Mouse (Mus musculus): ENCODE results near the gene Cnpy1. TPM values are rescaled to one million over a fixed set of nuclear protein-coding genes. Genes with fewer than 3 reads are reported as not detected.

Cnpy1 gene
- total RNA-seq, 2 experiments from 2014 or later = 0.18 to 0.22 TPM

DNA sequence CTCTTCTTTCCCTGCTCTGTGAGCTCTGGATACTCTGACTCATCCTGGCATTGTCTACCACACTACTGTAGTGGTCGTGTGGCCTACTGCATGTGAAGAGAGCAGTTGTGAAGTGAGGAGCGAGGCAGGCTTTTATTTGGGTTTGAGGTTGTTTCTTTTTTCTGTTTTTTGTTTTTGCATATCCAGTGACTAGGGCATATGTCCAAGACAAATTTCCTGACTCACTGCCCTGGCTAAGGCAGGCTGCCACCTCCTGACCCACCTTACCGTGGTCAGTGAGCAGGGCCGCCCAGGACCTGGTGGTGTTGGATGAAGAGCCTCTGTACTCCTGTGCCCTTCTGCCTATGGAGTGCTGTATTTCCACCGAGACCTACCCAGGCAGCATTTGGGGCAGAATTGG, 5.8 kb downstream of the Cnpy1 start:
- no peak for DNase-seq (ENCODE audit: low spot score in 2 of 2)

- no peak for DNase-seq (ENCODE audit: low spot score in 2 of 2)
These were observed 6.7 kb downstream of the Cnpy1 start for GRCm38 (mm10) chr5:28238876-28239275.

GRCm38 (mm10) chr5:28238152-28238551, 7.5 kb downstream of the Cnpy1 start:
- DNase-seq (ENCODE audit: low spot score in 2 of 2) = no peak

GRCm38 (mm10) chr5:28237715-28238114, 7.9 kb downstream of the Cnpy1 start:
- no peak for DNase-seq (ENCODE audit: low spot score in 2 of 2)

- DNase-seq (ENCODE audit: low spot score in 2 of 2) = no peak
These were observed 8.6 kb downstream of the Cnpy1 start for GRCm38 (mm10) chr5:28237055-28237454.

DNA sequence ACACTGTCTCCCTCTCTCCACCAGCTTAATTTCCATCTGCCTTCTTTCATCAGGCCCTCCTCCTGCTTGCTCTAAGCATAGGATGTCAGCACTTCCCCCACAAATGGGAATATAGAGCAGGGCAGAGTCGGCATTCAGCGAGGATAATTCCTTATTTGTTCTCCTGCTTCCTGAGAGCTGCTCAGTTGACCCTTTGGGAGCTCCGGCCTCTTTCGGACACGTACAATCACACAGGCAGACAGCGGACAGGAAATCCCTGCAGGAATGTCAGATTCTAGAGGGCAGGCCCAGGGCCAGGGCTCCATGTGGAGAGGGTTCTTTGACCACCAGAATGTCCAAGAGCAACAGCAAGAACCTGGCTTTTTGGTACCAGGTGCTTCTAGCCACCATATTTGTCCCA, 9.5 kb downstream of the Cnpy1 start:
- DNase-seq (ENCODE audit: low spot score in 2 of 2) = no peak

DNA sequence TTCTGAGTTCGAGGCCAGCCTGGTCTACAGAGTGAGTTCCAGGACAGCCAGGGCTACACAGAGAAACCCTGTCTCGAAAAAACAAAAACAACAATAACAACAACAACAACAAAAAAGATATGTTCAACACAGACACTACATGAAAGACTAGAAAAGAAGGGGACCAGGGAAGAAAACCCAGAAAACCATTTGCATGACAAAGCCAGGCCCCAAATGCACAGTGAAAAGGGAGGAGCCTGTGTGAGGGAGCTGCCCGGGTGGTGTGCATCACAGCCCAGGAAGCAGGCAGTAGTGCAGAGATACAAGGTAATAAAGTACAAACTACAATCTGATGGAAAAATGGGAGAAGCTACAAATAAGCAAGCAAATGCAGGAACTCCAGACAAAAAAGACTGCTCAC, 13.5 kb downstream of the Cnpy1 start:
- no peak for DNase-seq (ENCODE audit: low spot score in 2 of 2)

GRCm38 (mm10) chr5:28219596-28219995, 26.0 kb downstream of the Cnpy1 start:
- no peak for DNase-seq (ENCODE audit: low spot score in 2 of 2)

DNA sequence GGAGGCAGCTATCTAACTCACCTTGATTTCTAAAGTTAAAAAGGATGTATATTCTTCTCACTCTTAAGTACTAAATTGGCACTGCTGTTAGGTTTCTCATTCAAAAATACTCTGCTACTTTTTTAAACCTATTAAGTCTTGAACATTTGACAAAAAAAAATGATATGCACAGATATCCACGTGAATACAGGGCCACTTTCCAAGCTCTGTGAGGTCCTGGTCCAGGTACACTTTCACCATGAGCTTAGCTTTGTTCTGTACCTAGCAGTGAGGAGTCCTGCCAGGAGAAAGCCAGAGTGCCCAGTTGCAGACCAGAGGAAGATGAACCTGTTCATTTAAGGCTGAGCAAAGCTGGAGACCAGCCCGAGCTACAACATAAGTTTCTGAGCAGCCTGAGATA, 32.2 kb downstream of the Cnpy1 start:
- no peak for DNase-seq (ENCODE audit: low spot score in 2 of 2)

GRCm38 (mm10) chr5:28211651-28212310, 33.8 kb downstream of the Cnpy1 start:
- no peak for DNase-seq (ENCODE audit: low spot score in 2 of 2)

DNA sequence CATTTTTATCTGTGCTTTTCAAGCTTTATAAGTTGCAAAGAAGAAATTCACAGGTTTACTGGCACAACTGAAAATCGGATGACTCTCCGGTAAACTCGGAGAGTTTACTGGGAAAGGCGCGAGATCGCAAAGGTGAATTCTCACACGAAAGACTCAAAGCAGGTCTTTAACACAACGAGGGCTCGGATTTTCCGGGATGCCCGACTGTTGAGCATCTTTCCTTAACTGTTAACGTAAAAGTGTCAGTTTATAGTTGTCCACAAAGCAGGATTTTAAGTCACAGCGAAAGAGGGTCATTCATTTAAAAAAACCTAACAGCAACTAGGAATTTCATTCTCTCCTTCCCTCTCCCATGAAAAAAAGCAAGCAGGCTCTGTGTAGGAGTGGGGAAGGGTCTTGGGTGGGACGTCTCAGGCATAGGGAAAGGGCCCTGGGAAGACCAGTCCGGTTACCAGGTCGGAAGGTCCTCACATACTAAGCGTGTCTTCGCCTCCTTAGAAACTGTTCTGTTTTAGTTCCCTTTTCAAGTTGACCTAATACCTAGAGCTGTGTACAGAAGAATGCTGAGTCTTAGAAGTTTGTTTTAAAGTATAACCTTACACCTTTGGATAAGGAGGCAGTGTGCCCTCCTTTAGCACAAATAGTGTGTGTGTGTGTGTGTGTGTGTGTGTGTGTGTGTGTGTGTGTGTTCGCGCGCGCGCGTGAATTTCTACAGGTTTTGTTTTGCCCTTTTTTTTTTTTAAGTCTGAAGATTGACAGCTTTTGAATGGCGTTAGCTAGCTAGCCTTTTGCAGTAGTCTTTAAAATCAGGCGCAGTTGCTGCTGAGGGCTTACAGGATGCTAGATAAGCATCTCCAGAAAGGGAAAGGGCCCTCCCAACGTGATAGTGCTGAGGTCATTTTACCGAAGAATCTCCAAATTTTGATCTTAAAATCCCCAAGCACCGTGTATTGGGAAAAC, 34.7 kb downstream of the Cnpy1 start:
- no peak for DNase-seq (ENCODE audit: low spot score in 2 of 2)

DNA sequence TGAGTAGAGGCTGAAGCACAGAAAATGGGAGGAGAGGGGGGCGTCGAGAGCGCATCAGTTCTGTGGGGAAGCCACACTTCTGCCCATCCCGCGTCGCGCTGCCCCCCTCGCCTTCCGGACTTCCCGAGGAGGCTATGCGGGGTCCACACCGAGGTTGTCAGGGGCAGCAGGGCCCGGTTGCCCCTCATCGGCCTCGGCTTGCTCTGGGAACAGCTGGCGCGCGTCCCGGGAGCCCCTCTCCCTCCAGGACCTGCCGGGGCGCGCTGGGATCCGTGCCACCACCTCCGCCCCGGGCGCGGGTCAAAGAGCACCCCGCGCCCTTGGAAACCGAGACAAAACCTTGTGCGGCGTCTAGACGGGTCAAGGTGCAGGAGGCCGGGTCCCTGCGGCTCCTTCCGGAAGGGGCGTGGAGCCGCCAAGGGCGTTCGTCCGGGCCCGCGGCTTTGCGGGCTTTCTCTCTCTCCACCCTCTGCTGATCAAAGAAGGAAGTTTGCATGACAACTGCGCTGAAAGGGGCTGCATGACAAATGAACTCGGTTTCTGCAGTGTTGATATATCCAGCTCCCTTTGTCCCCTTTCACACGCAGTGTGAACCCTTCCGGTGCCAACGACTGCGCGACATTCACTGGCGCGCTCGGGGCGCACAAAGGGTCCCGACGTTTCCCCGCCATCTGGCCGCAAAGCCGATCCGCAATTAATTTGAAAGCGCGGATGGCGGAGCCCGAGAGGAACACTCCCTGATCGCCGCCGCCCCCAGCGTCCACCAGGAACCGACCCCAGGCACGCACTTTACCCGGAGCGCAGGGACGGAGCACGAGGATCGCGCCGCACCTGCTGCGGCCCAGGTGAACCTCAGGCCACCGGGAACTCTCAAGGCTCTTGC, 35.8 kb downstream of the Cnpy1 start:
- DNase-seq (ENCODE audit: low spot score in 2 of 2) = no peak

GRCm38 (mm10) chr5:28208726-28209520, 36.7 kb downstream of the Cnpy1 start:
- DNase-seq (ENCODE audit: low spot score in 2 of 2) = no peak

DNA sequence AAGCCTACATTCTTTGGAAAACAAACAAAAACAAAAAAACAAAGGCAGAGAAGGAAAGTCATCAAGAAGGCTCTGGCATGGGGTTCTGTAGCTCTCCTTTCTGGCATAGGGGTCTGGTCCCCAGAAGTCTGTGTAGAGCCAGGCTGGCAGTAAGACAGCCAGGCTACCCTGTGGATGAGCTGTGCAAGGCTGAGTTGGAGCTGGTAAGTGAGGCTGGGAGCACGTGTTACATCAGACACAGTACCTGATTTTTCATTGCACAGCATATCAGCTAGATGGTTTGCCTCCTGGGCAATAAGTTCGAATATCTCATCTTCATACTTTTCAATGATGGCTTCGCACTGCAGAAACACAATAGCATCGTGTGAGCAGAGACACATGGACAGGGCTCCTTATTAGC, 38.6 kb downstream of the Cnpy1 start:
- DNase-seq (ENCODE audit: low spot score in 2 of 2) = no peak

DNA sequence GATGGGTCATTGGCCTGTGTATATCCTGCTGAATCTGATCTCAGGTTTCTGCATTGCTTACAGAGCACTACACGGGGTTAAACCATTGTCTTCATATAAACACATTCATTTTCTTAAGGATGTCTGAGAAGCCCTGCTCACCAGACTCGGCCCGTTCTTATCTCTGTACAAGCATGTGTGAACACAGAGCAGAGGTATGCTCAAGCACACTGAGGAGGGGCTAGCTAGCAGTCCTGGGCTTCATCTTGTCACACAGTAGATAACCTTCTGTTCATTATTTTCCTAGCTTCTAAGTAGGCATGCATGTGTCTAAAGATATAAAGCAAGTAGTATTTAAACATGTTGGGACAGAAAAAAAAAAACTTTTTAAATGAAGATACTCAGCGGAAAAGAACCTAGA, 39.2 kb downstream of the Cnpy1 start:
- DNase-seq (ENCODE audit: low spot score in 2 of 2) = no peak

- DNase-seq (ENCODE audit: low spot score in 2 of 2) = no peak
These were observed 40.9 kb downstream of the Cnpy1 start for GRCm38 (mm10) chr5:28204678-28205077.

- no peak for DNase-seq (ENCODE audit: low spot score in 2 of 2)
These were observed 42.5 kb downstream of the Cnpy1 start for GRCm38 (mm10) chr5:28203086-28203485.

DNA sequence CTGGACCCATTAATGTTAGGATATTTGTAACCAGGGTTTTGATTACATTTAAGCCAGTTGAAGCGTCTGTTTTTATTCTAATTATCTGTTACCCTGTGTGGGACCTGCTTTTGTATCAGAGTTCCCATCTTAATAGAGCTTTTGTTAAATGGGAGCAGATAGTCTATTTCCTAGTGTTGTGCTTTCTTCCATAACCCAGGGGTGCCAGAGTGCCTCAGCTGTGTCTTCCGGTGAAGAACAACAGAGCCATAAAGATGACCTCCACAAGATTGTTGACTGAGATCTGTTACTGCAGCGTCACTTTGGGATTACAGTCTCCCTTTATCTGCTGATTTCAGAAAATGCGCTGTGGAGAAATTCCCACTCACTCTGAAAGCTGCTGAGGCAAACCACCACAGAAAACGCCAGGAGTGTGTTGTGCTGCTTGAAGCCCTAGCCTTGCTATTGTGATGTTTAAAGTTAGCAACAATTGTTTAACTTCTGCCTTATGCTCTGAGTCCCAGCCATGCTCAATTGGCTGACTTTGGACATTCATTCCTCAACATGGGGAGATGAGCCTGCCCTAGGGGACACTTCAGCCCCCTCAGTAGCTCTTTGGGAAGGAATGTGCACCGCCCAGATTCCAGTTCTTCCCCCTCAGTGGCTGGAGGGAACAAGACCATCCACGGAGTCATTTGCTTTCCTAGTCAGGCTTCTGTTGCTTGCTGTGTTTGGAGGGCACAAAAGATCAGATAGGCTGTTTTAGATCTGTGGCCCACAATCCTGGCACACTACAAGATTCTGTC, 46.3 kb downstream of the Cnpy1 start:
- no peak for DNase-seq (ENCODE audit: low spot score in 2 of 2)

GRCm38 (mm10) chr5:28195473-28195872, 50.1 kb downstream of the Cnpy1 start:
- DNase-seq (ENCODE audit: low spot score in 2 of 2) = no peak

- DNase-seq (ENCODE audit: low spot score in 2 of 2) = no peak
These were observed 53.5 kb downstream of the Cnpy1 start for GRCm38 (mm10) chr5:28192099-28192454.

Data from layer of hippocampus, adult 18-20 months (tissue).